Mouse (Mus musculus) mature B cell (primary cell): ENCODE measurements around the gene Gm11127.
"Not testable (repeated sequence)": the region's sequence is repeated elsewhere in the genome, so short reads cannot be mapped to it uniquely, and the experiment has no call there.

ENCODE experiments used
- in situ Hi-C: fragments of 300-500 bp; cut with MboI; formaldehyde crosslinking; loops from 2 replicates; pipeline ENCODE4 v1.14.3; 2019

The Gm11127 gene

GRCm38 (mm10) chr17:36058362-36058761 lies at the start of gene Gm11127:
Gene Gm11127 (minus strand): TSS chr17:36058371.
- in situ Hi-C loops = not testable (repeated sequence)

GRCm38 (mm10) chr17:36102091-36102490 lies 43.9 kb upstream of the Gm11127 start:
- in situ Hi-C loops = not testable (repeated sequence)

GRCm38 (mm10) chr17:36099603-36100002 lies 41.4 kb upstream of the Gm11127 start:
- in situ Hi-C loops = not testable (repeated sequence)

DNA sequence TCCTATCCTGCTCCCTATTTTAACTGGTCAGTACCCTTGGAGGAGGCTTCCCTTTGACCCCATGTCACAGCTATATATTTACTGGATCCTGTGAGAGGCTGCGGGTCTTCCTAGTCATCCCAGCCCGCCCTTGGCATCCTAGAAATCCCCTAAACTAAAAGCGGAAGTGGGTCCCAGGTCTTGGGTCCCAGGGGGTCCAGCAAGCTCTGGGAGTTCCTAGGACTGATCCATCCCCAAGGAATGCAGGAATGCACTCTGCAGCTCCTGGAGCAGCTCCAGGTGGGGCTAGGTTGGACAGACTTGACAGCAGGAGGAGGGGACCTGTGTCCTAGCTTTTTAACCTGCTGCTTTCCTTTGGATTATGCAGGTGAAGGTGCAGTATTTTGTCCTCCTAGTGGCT lies 35.8 kb upstream of the Gm11127 start:
- in situ Hi-C loops = no loop called here

GRCm38 (mm10) chr17:36092520-36092919 lies 34.3 kb upstream of the Gm11127 start:
- in situ Hi-C loops = not testable (repeated sequence)

GRCm38 (mm10) chr17:36091933-36092332 lies 33.8 kb upstream of the Gm11127 start:
- in situ Hi-C loops = not testable (repeated sequence)

DNA sequence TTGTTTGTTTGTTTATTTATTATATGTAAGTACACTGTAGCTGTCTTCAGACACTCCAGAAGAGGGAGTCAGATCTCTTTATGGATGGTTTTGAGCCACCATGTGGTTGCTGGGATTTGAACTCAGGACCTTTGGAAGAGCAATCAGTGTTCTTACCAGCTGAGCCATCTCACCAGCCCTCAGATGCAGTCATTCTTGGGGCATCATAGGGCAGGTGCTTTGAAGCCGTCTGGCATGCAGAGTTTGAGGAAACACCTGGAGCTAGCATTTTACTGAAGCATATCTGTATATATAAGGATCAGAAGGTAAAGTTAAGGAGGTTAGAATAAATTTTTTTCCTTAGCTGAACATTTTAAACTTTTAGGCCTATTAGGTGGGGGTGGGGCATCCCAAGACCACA lies 27.8 kb upstream of the Gm11127 start:
- in situ Hi-C loops = not testable (repeated sequence)

GRCm38 (mm10) chr17:36083870-36084451 lies 25.8 kb upstream of the Gm11127 start:
- in situ Hi-C loops = no loop called here

DNA sequence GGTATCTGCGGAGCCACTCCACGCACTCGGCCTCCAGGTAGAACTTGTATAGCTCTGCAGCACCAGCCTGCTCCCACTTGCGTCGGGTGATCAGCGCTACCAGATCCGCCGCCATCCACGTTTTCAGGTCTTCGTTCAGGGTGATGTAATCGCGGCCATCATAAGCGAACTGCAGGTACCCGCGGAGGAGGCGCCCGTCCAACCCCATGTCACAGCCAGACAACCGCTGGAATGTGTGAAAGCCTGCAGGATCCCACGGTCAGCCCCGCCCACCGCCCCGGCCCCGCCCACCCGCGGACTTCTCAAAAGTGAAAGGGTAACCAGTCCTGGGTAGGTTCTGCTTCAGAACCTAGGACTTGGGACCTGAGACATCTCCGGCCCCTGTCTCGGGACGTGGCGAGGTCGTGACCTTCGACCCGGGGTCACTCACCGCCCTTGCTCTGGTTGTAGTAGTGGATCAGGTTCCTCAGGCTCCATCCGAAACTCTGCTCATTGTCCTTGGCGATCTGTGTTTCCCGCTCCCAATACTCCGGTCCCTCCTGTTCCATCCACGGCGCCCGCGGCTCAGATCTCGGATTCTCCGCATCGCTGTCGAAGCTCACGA lies 25.2 kb upstream of the Gm11127 start:
- in situ Hi-C loops = no loop called here

- in situ Hi-C loops = not testable (repeated sequence)
These were observed 24.5 kb upstream of the Gm11127 start for GRCm38 (mm10) chr17:36082519-36083232.

GRCm38 (mm10) chr17:36081901-36082300 lies 23.7 kb upstream of the Gm11127 start:
- in situ Hi-C loops = not testable (repeated sequence)

DNA sequence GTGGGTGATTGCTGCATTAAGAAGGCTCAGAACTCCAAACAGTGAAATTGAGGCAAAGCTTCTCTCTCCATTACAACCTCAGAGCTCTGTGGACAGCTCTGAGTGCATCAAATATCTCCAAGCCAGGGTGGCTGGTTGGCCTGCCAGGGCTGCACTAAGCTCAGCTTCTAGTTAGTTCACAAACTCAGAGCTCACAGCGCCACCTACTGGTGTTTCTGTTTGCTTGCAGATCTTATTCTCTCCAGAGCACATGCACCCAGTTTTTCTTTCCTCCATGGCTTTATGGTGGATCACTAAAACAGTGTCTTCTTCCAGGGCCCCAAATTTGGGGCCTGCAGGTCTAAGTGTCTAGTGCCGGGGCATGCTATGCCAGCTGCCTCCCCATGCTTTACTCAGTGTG lies 2.7 kb upstream of the Gm11127 start:
- in situ Hi-C loops = no loop called here

- in situ Hi-C loops = not testable (repeated sequence)
These were observed 244 bp downstream of the Gm11127 start for GRCm38 (mm10) chr17:36057927-36058326.

DNA sequence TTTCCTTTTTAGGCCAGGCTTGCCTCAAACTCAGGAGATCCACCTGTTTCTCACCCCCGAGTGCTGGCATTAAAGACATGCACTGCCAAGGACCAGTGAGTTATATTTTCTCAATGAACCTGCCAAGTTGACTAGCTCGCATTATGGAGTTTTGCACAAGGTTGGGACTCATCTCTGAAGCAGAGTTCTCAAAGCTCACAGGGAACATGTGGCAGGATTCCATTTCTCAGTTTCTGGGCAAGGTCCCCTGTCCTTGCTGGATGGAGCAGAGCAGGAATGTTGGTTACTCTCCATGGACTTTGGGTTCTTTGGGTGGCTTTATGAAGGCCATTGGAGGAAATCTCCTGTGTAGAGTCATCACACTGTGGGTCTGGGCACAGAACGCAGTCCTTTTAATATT lies 14.9 kb downstream of the Gm11127 start:
- in situ Hi-C loops = loop anchor here (10.0 kb wide), 1 partner anchor 48 kb away; no protein-coding TSS in a partner anchor

GRCm38 (mm10) chr17:36042610-36043169 lies 15.5 kb downstream of the Gm11127 start, which contains the start of the genes H2-T22 and Gm6034:
Gene H2-T22 (minus strand): TSS chr17:36042747.
Gene Gm6034 (plus strand): TSS chr17:36042961.
- in situ Hi-C loops = loop anchor here (10.0 kb wide), 1 partner anchor 48 kb away; no protein-coding TSS in a partner anchor

DNA sequence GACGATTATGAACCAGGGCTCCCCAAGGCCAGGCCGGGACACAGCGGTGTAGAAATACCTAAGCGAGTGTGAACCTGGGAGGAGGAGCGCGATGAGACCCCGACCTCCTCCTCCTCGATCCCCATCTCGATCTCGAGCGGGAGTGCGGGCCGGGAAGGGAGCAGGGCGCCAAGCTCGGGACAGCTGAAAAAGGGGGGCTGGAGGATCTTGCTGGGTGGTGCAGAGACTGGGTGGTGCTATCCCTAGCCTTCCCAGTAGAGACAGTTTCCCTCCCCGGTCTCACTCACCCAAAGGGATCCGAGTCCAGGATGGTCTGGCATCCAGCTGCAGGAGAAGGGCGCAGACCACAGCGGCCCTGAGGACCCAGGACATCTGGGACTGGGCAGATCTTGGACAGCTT lies 16.1 kb downstream of the Gm11127 start:
- in situ Hi-C loops = loop anchor here (10.0 kb wide), 1 partner anchor 47 kb away; no protein-coding TSS in a partner anchor

DNA sequence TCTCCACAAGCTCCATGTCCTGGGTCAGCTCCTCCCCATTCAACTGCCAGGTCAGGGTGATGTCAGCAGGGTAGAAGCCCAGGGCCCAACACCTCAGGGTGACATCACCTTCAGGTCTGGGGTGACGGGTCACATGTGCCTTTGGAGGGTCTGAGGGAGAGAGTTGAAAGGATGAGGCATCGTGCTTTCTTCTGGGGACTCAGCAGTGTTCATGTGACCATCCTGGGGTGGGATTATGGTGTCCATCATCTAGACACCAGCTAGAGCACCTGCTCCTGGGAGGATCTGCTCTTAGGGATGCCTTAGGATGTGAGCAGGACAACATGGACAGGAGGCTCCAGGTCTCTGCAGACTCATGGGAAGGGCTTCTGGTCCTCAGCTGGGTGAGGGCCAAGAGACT lies 17.6 kb downstream of the Gm11127 start:
- in situ Hi-C loops = loop anchor here (10.0 kb wide), 1 partner anchor 46 kb away; no protein-coding TSS in a partner anchor

- in situ Hi-C loops = not testable (repeated sequence)
These were observed 22.0 kb downstream of the Gm11127 start for GRCm38 (mm10) chr17:36036126-36036525.

DNA sequence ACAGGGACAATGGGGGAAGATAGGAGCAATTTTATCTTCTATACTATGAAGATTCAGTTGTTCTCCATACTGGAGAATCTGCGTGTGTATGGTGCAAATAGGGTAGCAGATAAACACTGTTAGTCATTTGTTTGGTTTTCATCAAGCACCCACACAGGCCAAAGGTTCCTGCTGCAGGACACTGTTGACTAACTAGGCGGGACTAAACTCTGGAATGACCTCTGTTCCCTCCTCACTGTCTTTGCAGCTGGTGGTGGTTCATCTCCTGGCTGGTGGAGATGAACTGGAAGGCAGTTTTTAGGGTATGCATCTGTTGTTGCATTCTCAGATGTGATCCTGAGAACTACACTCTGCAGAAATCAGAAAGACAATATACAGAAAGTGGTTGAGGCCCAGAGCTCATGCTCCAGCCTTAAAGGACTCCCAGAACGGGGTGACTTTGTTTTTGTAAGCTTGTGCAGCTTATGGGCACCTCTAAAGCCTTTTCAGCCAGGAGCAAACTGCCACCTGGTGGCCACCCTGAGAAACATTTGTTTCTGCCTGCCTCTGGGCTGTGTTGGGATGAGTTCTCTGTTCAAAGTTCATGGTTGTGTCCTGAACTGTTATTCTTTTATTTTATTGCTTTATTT lies 23.0 kb downstream of the Gm11127 start:
- in situ Hi-C loops = not testable (repeated sequence)

GRCm38 (mm10) chr17:36034524-36034923 lies 23.6 kb downstream of the Gm11127 start:
- in situ Hi-C loops = not testable (repeated sequence)

DNA sequence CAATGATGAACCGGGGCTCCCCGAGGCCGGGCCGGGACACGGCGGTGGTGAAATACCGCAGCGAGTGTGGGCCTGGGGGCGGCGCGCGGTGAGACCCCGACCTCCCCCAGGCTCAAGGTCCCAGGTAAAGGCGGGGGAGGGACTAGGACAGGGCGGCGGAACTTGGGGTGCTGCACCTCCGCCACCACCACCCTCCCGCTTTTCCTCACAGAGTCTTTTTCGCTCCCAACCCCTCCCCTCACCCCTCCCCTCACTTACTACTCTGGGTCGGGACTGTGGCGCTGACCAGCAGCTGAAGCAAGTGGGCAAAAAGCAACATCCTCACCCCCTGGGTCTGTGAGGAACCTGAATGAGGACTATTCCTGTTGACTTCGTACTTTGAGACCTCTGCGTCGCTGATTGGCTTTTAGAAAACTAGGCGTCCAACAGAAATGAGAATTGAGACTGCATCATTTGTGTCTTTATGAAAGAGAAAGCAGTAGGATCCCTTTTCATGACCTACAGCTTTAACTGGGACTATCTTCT lies 25.8 kb downstream of the Gm11127 start, which contains the start of gene H2-T23:
H2-T23 (minus strand) TSS at position 505 of the 525 bp plus-strand sequence.
- in situ Hi-C loops = not testable (repeated sequence)
